Mouse (Mus musculus) heart, embryonic 11.5 days (tissue): Measurements from ENCODE around the gene Fgfrl1. TPM values are rescaled to one million over a fixed set of nuclear protein-coding genes. Genes with fewer than 3 reads are reported as not detected.
A peak's percentile ranks its signal among the peaks of the same experiment; 100 is the strongest.

Source experiments
- ATAC-seq: fragments of 200-750 bp; cut with Nextera tagmentation; replicated peaks from 2 replicates; pipeline ENCODE4 v1.8.0; 2017; ENCODE audit warnings: moderate library complexity; ENCODE audit not compliant: insufficient number of reproducible peaks, low FRiP score, low TSS enrichment
- H3K27ac ChIP-seq: fragments of 300-500 bp; sonication (generic); 2 replicates; pipeline ENCODE4 v1.5.1; 2014; ENCODE audit warnings: mild to moderate bottlenecking, low read depth, low read length
- H3K27me3 ChIP-seq: fragments of 300-500 bp; sonication (generic); 2 replicates; pipeline ENCODE4 v1.6.1; 2014; ENCODE audit warnings: mild to moderate bottlenecking, low read length, mixed read lengths; ENCODE audit not compliant: control insufficient read depth, insufficient read depth
- H3K36me3 ChIP-seq: fragments of 300-500 bp; sonication (generic); 2 replicates; pipeline ENCODE4 v1.6.1; 2014; ENCODE audit warnings: mild to moderate bottlenecking, low read length, moderate library complexity, mixed read lengths; ENCODE audit not compliant: control insufficient read depth, insufficient read depth
- H3K4me1 ChIP-seq: fragments of 300-500 bp; sonication (generic); 2 replicates; pipeline ENCODE4 v1.6.1; 2014; ENCODE audit warnings: low read length; ENCODE audit not compliant: control insufficient read depth, insufficient read depth
- H3K4me2 ChIP-seq: fragments of 300-500 bp; sonication (generic); 2 replicates; pipeline ENCODE4 v1.6.1; 2014; ENCODE audit warnings: mild to moderate bottlenecking, moderate library complexity
- H3K4me3 ChIP-seq: fragments of 300-500 bp; sonication (generic); 2 replicates; pipeline ENCODE4 v1.5.1; 2014; ENCODE audit warnings: low read depth, low read length
- H3K9ac ChIP-seq: fragments of 300-500 bp; sonication (generic); 2 replicates; pipeline ENCODE4 v1.6.1; 2014; ENCODE audit warnings: mild to moderate bottlenecking, low read depth, low read length, moderate library complexity
- H3K9me3 ChIP-seq: fragments of 300-500 bp; sonication (generic); replicated peaks from 2 replicates; pipeline ENCODE4 v1.6.1; 2016; ENCODE audit warnings: low read length; ENCODE audit not compliant: control insufficient read depth
- WGBS: fragments of 180-500 bp; shearing (Covaris S2); extraction: QIAGEN DNeasy Blood & Tissue Kit; methylation state at CpG from one replicate; pipeline ENCODE4 v1.1.7; 2014; ENCODE audit not compliant: insufficient replicate concordance; 5-methylcytosine and 5-hydroxymethylcytosine counted together
- polyA plus RNA-seq: library from polyadenylated mRNA; unstranded; fragments of >200 nt; fragmentation: Nextera tagmentation; extraction: Ambion mirVana; gene quantifications from 2 replicates; pipeline ENCODE4 v1.2.1, GENCODE M21; 2014

The Fgfrl1 gene
- polyA plus RNA-seq, 1 experiment from 2014 or later: 28.0 TPM

DNA sequence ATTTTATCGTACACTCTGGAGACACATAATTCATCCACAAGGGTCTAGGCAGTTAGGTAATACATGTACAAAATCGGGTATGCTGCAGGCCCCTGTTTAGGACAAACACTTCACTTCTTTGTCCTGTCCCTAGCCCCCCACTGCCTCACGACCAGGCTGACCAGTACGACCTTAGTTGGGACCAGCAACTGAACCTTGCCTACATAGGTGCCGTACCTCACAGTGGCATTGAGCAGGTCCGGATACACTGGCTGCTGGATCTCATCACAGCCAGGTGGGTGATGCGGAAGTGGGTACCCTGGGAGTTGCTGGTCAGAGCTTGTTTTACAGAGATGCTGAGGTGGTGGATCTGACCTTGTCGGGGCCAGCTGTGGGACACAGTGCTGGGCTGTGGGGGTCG lies 22.2 kb upstream of the Fgfrl1 start:
- H3K27me3 ChIP-seq: no peaks in the 10 kb centered on the region
- H3K4me1 ChIP-seq: peaks cover 6% of the 10 kb centered on the region
- peak overlapping the region; percentile 84; the same call in 1 of the 2 replicates for H3K27ac ChIP-seq
- peak overlapping the region; percentile 54; the same call in 1 of the 2 replicates for H3K4me3 ChIP-seq
- peak overlapping the region; percentile 89 for H3K9ac ChIP-seq
- peak overlapping the region; percentile 85 for H3K4me2 ChIP-seq
- no peak for ATAC-seq
- no peaks in the 10 kb centered on the region for H3K9me3 ChIP-seq
- WGBS: 79% methylated on average over 9 of the region's 9 CpGs
- peaks cover 3% of the 10 kb centered on the region; the same call in 1 of the 2 replicates for H3K36me3 ChIP-seq

DNA sequence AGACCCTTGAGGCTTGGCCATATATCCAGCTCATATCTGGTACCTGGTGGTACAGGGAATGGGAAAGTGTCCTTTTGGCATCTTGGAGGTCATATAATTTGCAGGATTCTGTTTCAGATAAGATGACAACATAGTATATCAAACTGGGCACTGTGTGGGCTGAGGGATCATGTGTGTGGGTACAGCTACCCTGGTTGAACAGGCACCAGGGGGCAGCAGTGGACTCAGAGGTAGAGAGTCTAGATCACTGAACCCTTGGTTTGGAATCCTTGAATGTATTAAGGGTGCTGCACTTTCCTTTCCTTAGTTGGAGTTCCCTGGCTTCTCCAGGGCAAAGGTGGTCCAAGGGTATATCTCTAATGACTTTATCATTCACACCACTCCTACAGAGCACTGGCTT lies 21.4 kb upstream of the Fgfrl1 start:
- Histone ChIP-seq H3K9ac (no peak overlapping the region), H3K27me3 (no peaks in the 10 kb centered on the region), H3K4me3 (no peak overlapping the region), H3K4me1 (peaks cover 6% of the 10 kb centered on the region), H3K27ac (no peak overlapping the region), H3K36me3 (peaks cover 3% of the 10 kb centered on the region; the same call in 1 of the 2 replicates), H3K4me2 (no peak overlapping the region), H3K9me3 (no peaks in the 10 kb centered on the region)
- ATAC-seq: 0 out of 2 replicates have a peak, but pooled peaks have one; percentile 20

DNA sequence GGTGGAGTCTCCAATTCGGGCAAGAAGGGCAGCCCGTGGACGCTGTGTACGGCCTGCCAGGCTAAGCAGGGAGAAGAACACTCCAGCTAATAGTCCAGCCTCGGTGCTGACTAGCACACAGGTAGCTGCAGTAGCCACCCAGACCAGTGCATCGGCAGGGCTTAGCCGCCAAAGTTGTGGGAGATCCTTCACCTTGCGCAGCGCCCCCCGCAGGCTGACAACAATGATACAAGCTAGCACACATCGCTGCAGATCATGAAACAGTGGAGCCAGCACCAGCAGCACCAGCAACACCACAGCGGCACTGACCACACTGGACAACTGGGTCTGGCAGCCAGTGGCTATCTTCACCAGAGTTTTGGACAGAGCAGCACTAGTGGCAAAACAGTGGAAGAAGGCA lies 20.4 kb upstream of the Fgfrl1 start:
- Histone ChIP-seq H3K4me1 (peaks cover 11% of the 10 kb centered on the region), H3K4me2 (no peak overlapping the region), H3K36me3 (peaks cover 3% of the 10 kb centered on the region; the same call in 1 of the 2 replicates), H3K4me3 (no peak overlapping the region), H3K9me3 (no peaks in the 10 kb centered on the region), H3K27me3 (no peaks in the 10 kb centered on the region), H3K27ac (no peak overlapping the region), H3K9ac (no peak overlapping the region)
- ATAC-seq: no peak
- 84% methylated on average over 12 of the region's 12 CpGs for WGBS

DNA sequence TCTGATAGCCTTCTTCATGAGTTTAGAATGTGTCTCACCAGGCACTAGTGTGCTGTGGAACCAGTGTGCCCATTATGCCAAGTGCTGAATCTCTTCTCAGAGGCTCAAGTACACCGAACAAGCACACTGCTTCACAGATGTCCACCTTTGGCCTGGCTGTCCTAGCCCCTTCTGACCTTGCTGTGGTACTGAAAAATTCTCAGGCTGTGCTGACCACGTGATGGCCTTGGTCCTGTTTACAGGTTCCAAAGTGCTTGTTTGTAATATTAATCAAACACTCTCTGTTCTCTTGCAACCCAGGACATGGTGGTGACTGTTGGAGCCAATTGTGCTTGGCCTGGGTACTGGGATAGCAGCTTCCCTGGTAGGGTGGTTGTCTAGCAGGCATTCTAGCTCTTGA lies 17.6 kb upstream of the Fgfrl1 start:
- ATAC-seq: no peak
- WGBS: 70% methylated on average over 2 of the region's 2 CpGs
- peaks cover 3% of the 10 kb centered on the region; the same call in 1 of the 2 replicates for H3K36me3 ChIP-seq

DNA sequence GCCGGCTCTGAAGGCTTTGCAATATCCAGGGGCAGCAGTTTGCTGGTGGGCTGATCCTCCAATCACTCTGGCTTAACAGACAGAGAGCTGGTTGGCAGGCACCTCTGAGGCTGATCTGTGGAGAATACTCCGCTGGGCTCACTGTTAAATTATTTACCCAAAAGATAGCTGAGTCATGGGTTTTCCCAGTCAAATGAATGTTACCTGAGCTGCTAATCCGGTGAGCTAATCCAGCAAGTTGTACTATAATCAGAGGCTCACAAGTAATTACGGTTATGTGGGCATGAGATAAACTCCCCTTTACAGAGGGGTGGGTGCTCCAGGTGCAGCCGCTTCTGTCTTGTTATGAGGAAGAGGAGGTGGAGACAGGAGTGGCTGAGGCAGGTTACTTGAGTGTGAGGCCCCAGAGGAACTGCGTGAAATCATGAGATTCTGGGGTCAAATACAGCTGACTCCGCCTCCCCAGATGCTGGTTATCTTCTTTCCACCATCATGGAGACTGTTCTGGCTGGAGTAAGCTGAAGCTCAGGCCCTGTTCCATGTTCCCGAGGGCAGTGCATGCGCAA lies 16.8 kb upstream of the Fgfrl1 start, which contains the start of gene Slc26a1:
Slc26a1 (minus strand) TSS at position 319 of the 566 bp plus-strand sequence.
- no peak for ATAC-seq
- no peak within 1 kb of the TSS for H3K9ac ChIP-seq
- H3K27me3 ChIP-seq: no peaks in the 10 kb centered on the region
- H3K4me3 ChIP-seq: no peak within 1 kb of the TSS
- no peak within 1 kb of the TSS for H3K27ac ChIP-seq
- H3K9me3 ChIP-seq: no peaks in the 10 kb centered on the region
- H3K4me1 ChIP-seq: peaks cover 17% of the 10 kb centered on the region
- WGBS: 73% methylated on average over 9 of the region's 9 CpGs
- H3K36me3 ChIP-seq: peaks cover 3% of the 10 kb centered on the region; the same call in 1 of the 2 replicates
- no peak within 1 kb of the TSS for H3K4me2 ChIP-seq

More for the DNA sequence above, 17.6 kb upstream of the Fgfrl1 start:
- no peaks in the 10 kb centered on the region for H3K27me3 ChIP-seq
- H3K9me3 ChIP-seq: no peaks in the 10 kb centered on the region
- no peak overlapping the region for H3K4me3 ChIP-seq
- H3K27ac ChIP-seq: no peak overlapping the region
- H3K4me1 ChIP-seq: peaks cover 21% of the 10 kb centered on the region
- H3K4me2 ChIP-seq: no peak overlapping the region
- no peak overlapping the region for H3K9ac ChIP-seq

DNA sequence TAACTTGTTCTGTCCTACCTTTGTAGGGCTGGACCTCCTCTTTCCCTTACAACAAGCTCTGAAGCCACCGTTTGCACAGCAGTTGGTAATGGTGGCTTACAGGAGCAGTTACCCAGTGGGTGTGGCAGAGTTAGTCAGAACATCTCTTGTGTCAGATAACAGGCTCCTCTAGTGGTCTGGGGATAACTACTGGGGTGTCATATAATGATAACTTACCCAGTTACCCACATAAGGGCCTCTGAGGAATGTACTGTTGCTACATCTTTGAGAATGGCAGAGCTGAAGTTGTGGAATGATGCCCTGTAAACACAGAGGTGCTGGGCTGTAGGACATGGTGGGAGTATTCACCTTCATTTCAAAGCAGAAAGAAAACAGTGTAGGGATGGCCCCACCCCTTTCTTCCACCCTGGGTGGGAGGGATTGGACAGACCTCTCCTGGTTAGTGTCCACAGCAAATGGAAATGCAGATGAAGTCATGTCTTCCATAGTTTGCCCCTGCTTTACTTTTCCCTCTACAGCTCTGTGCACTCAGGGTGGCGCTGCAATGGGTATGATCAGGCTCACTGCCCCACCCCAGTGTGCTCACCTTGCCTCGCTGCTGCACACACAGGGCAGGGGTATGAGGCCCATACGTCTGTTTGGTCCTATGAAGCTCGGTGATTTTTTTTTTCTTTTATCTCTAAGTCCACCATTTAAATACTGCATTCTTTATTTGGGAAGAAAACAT lies 15.2 kb upstream of the Fgfrl1 start:
- Histone ChIP-seq H3K4me3 (peak overlapping the region; percentile 40), H3K9me3 (no peaks in the 10 kb centered on the region), H3K4me1 (peaks cover 17% of the 10 kb centered on the region), H3K27me3 (no peaks in the 10 kb centered on the region), H3K27ac (peak overlapping the region; percentile 38), H3K9ac (peak overlapping the region; percentile 64), H3K36me3 (no peaks in the 10 kb centered on the region), H3K4me2 (peak overlapping the region; percentile 79)
- ATAC-seq: peak; percentile 28; the same call in 1 of the 2 replicates
- 16% methylated on average over 5 of the region's 5 CpGs for WGBS

DNA sequence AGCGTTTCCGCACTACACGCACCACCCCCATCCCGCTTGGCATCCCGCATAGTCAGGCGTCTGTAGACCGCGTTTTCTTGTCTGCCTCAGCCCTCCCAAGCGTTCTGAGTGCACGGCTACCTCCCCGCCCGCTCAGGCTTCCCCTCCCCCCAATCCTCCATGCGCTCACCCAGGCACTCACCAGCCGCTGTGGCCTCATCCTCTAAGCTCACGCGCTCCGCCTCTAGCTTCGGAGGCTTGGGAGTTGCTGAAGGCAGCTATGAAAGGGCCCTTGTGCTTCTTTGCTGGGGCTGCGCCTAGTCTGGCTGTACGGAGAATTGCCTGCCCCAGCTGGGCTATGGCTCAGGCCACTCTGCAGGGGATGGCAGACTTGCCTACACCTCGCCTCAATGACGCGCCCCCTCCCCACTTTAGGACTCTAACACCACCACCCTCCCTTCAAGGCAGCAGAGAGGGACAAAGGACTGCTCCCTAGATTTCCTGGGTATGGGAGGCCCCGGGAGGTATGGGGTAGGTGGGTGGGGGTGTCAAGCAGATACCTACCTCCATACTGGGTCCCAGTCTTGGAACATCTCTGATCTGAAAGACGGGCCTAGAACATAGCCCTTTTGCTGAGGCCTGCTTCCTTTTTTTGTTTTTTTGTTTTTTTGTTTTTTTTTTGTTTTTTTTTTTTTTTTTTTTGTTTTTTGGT lies 14.4 kb upstream of the Fgfrl1 start:
- WGBS: 4% methylated on average over 25 of the region's 25 CpGs
- H3K9me3 ChIP-seq: no peaks in the 10 kb centered on the region
- H3K9ac ChIP-seq: peak overlapping the region; percentile 64
- no peaks in the 10 kb centered on the region for H3K27me3 ChIP-seq
- ATAC-seq: peak; percentile 70
- H3K4me3 ChIP-seq: peak overlapping the region; percentile 40
- H3K36me3 ChIP-seq: no peaks in the 10 kb centered on the region
- peak overlapping the region; percentile 38 for H3K27ac ChIP-seq
- H3K4me1 ChIP-seq: peaks cover 17% of the 10 kb centered on the region
- peak overlapping the region; percentile 79 for H3K4me2 ChIP-seq

DNA sequence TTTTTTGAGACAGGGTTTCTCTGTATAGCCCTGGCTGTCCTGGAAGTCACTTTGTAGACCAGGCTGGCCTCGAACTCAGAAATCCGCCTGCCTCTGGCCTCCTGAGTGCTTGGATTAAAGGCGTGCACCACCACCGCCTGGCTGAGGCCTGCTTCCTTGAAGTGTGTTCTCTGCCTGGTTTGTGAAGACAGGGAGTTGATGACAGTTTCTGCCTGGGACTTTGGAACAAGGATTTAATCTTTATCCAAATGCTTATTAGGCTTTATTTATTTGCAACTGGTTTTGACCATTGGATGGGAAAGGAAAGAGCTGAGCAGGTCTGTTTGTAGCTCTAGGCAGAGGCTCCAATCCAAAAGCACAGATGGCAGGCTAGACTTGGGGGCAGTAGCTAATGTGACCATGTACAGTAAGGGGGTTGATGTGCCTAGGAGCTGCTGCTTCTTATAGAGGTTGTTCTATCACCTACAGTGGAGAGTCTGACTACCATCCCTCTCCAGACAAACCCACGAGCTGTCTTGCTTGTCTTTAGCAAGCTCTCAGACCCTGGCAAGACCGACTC lies 13.8 kb upstream of the Fgfrl1 start:
- Histone ChIP-seq H3K27ac (no peak overlapping the region), H3K4me2 (no peak overlapping the region), H3K9ac (no peak overlapping the region), H3K9me3 (no peaks in the 10 kb centered on the region), H3K4me3 (no peak overlapping the region), H3K36me3 (no peaks in the 10 kb centered on the region), H3K27me3 (no peaks in the 10 kb centered on the region), H3K4me1 (peaks cover 17% of the 10 kb centered on the region)
- no peak for ATAC-seq
- WGBS: 79% methylated on average over 6 of the region's 6 CpGs
